Mouse (Mus musculus): ENCODE measurements at regions not wholly inside any gene's neighbourhood (a gene's known extent, or its start where the extent isn't known, plus 50 kb on each side); places are given as distances from the start of the nearest gene placed in this dataset.

GRCm38 (mm10) chr10:98008355-98008754 lies 281.8 kb upstream of the C030005K15Rik start:
- TF ChIP-seq EP300 (optimal IDR thresholded peaks at IDR 0.05) (no peak), CTCF (IDR thresholded peaks at IDR 0.05; ENCODE audit: low read depth) (no peak)
